Mouse (Mus musculus) liver, adult 2 months (tissue): ENCODE results near the gene Ndufb10. TPM values are rescaled to one million over a fixed set of nuclear protein-coding genes. Genes with fewer than 3 reads are reported as not detected.

ENCODE experiments used
- DNase-seq: peaks from one replicate; pipeline ENCODE4 v3.0.0-alpha.2; 2011; ENCODE audit warnings: low read depth, low spot score; ENCODE audit errors: extremely low read depth
- H3K27ac ChIP-seq: fragments of 200-500 bp; replicated peaks from 2 replicates; pipeline ENCODE4 v1.5.1; 2012; ENCODE audit warnings: low read depth, mild to moderate bottlenecking, control low read depth, inconsistent platforms, low read length; ENCODE audit not compliant: insufficient read depth
- H3K27me3 ChIP-seq: fragments of 200-500 bp; 2 replicates; pipeline ENCODE4 v1.6.1; 2012; ENCODE audit warnings: mild to moderate bottlenecking, moderate library complexity, low read length, inconsistent platforms; ENCODE audit not compliant: control insufficient read depth, insufficient read depth
- H3K36me3 ChIP-seq: fragments of 200-500 bp; 2 replicates; pipeline ENCODE4 v1.6.1; 2012; ENCODE audit warnings: low read length, inconsistent platforms; ENCODE audit not compliant: control insufficient read depth, insufficient read depth
- H3K4me1 ChIP-seq: fragments of 200-500 bp; 2 replicates; pipeline ENCODE4 v1.6.1; 2011; ENCODE audit warnings: low read length; ENCODE audit not compliant: control insufficient read depth, insufficient read depth
- H3K4me3 ChIP-seq: fragments of 200-500 bp; 2 replicates; pipeline ENCODE4 v1.5.1; 2011; ENCODE audit warnings: low read depth, mild to moderate bottlenecking, control low read depth, low read length, moderate library complexity; ENCODE audit not compliant: insufficient read depth
- H3K79me2 ChIP-seq: fragments of 200-500 bp; 2 replicates; pipeline ENCODE4 v1.6.1; 2012; ENCODE audit warnings: inconsistent platforms, mild to moderate bottlenecking, low read length, moderate library complexity; ENCODE audit not compliant: control insufficient read depth, insufficient read depth
- H3K9ac ChIP-seq: fragments of 200-500 bp; 2 replicates; pipeline ENCODE4 v1.6.1; 2012; ENCODE audit warnings: low read depth, mild to moderate bottlenecking, control low read depth, inconsistent platforms, low read length
- CTCF ChIP-seq: fragments of 200-500 bp; IDR thresholded peaks from 2 replicates; pipeline ENCODE4 v1.5.1; 2011; ENCODE audit warnings: low read depth, low read length, control low read depth
- POLR2A ChIP-seq: fragments of 200-500 bp; IDR thresholded peaks from 2 replicates; pipeline ENCODE4 v1.6.1; 2011; ENCODE audit warnings: low read length, control low read depth; ENCODE audit not compliant: insufficient read depth; ENCODE audit errors: extremely low read depth
- WGBS: fragments of 180-500 bp; shearing (Covaris S2); methylation state at CpG from one replicate; pipeline ENCODE4 v1.1.7; 2018; 5-methylcytosine and 5-hydroxymethylcytosine counted together
- polyA plus RNA-seq: library from polyadenylated mRNA; depleted of rRNA; stranded (reverse); fragments of >200 nt; gene quantifications from 2 replicates; pipeline ENCODE4 v1.2.3, GENCODE M21; 2012; rRNA removed
- total RNA-seq: library from RNA; depleted of rRNA; stranded (reverse); fragments of >200 nt; gene quantifications from 2 replicates; pipeline ENCODE4 v1.2.3, GENCODE M21; 2014; rRNA removed

The Ndufb10 gene
- total RNA-seq, result 290 TPM in 2 replicates
- 265 and 300 TPM in 2 replicates for polyA plus RNA-seq

DNA sequence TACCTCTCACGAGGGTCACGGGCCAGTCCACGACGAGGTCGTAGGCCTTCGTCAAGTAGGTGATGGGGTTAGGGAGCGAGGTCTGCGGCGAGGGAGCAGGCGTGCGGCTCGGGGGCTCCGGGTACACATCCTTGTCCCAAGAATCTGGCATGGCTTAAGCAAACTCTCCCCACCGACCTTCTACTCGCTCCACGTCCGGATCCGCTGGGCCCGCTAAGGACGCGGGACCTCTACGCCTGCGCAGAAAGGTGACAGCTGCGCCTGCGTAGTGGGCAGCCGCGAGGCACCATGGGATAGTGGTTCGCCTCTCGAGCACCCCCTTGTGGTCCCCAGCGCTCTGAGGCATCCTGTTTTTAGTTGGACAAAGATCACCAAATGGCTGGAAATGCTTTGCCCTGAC is at the start of gene Ndufb10:
TSS of gene Ndufb10 (minus strand) at position 295 of the 400 bp plus-strand sequence.
- peak; percentile 74 for DNase-seq
- Histone ChIP-seq H3K27me3 (no peaks in the 10 kb centered on the region), H3K27ac (peak within 1 kb of the TSS; percentile 92), H3K4me3 (peak within 1 kb of the TSS; percentile 93), H3K4me1 (peaks cover 19% of the 10 kb centered on the region), H3K9ac (peak within 1 kb of the TSS; percentile 95), H3K36me3 (peaks cover 12% of the 10 kb centered on the region), H3K79me2 (peaks cover 8% of the 10 kb centered on the region; the same call in 1 of the 2 replicates)
- peak; percentile 95 for TF ChIP-seq POLR2A
- TF ChIP-seq CTCF, result peak; percentile 97
- WGBS, result under 1% methylated on average over 30 of the region's 30 CpGs

DNA sequence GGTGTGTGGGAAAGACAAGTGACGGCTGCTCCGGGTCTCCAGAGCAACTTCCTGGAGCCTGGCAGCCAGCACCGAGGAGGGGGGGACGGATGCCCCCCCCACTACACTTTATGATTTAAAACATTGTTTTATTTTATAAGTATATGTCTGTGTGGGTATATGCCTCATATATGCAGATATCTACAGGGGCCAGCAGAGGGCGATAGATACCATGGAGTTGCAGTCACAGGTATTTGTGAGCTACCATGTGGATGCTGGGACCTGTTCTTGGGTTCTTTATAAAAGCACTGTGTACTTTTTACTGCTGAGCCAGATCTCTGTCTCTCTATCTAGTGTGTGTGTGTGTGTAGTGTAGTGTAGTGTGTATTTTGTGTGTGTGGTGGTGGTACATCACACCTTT is 49.0 kb upstream of the Ndufb10 start:
- no peak overlapping the region for H3K27ac ChIP-seq
- 87% methylated on average over 5 of the region's 5 CpGs for WGBS
- no peaks in the 10 kb centered on the region for H3K4me1 ChIP-seq
- H3K4me3 ChIP-seq, result no peak overlapping the region
- H3K9ac ChIP-seq, result no peak overlapping the region
- no peak for TF ChIP-seq CTCF
- no peak for TF ChIP-seq POLR2A
- H3K79me2 ChIP-seq, result no peaks in the 10 kb centered on the region
- DNase-seq, result no peak
- H3K27me3 ChIP-seq, result no peaks in the 10 kb centered on the region
- no peaks in the 10 kb centered on the region for H3K36me3 ChIP-seq

DNA sequence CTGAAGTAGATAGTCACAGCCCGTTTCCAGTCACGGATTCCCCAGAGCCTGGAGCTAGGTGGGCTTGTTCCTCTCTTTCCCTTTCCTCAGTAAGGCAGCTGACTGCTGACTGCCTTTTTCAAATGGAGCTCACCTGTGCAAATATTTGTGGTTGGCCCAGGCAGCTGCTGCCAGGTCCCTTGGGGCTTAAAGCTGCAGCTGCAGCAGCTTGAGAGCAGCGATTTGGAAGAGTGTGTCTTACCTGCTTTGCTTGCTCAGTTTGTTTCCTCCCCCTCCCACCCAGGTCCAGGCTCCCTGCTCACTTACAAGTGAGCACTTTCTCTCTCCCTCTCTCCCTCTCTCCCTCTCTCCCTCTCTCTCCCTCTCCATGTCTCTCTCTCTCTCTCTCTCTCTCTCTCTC is 44.9 kb upstream of the Ndufb10 start:
- Histone ChIP-seq H3K36me3 (no peaks in the 10 kb centered on the region), H3K4me1 (no peaks in the 10 kb centered on the region), H3K4me3 (no peak overlapping the region), H3K27ac (no peak overlapping the region), H3K27me3 (no peaks in the 10 kb centered on the region), H3K79me2 (no peaks in the 10 kb centered on the region), H3K9ac (no peak overlapping the region)
- WGBS, result 9% methylated on average over 3 of the region's 3 CpGs
- TF ChIP-seq CTCF (no peak), POLR2A (no peak)
- DNase-seq, result no peak

DNA sequence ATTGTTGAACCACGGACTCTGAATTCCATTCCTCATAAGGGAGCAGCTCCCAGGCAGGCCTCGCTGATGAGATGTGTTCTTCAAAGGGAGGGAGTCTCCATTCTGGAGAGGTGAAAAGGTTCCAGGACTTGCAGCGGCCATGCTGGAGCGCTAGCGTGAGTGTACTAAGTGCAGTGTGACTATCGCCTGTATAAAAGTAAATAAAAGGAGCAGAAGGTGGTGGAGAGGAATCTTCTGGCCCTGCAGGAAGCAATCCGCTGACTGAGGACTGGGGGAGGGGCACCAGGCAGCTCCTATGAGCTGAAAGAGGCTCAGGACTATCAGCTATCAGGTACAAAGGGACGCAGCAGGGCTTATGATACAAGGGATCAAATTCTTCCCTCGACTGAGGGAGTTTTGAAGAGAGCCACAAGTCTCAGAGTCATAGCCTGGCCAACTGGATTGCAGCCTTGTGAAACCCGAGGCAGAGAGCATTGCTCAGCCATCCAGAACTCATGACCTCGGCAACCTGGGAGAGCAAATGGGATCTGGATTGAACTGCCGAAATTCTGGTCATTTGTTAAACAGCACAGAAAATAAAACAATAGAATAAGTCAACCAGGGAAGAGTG is 42.1 kb upstream of the Ndufb10 start:
- Histone ChIP-seq H3K36me3 (no peaks in the 10 kb centered on the region), H3K27ac (no peak overlapping the region), H3K4me1 (no peaks in the 10 kb centered on the region), H3K79me2 (no peaks in the 10 kb centered on the region), H3K9ac (no peak overlapping the region), H3K27me3 (no peaks in the 10 kb centered on the region), H3K4me3 (no peak overlapping the region)
- TF ChIP-seq POLR2A, result no peak
- TF ChIP-seq CTCF, result no peak
- 58% methylated on average over 12 of the region's 12 CpGs for WGBS
- DNase-seq, result peak; percentile 39

DNA sequence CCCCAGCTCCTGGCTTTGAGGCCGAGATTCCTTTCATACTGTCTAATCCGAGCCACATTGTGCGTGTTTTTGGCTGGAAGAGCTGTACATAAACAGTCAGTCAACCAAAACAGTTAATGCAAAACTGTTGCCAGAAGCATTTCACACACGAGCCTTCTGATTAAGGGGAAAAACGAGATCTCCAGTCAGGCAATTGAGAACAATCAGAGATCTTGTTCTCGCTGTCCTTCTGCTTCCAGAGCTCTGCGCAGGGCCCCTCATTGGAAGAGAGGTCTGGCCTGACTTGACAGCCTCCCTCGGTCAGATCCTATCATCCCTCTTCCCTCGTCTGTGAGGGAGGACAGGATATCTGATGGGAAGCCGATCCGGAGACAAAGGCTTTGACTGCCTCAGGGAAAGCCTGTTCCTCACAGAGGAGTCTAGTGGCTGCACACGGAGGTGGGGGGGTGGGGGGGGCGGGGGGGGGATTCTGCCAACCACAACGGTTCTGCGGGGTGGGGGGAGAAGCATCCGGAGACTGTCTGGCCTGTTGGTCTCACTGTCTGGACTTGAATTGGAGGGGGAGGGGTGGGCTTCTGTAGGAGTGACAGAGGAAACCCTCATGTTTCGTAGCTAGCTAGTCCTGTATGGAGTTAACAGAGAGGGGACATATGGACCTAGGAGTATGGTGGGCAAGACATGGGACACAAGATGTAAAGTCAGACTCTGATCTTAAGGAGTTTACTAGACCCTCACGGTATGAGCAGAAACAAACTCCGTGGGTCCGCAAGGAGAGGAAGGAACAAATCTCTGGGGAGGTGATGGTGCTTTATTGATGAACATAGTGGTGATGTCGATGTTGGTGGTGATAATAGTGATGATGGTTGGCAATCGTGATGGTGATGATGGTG is 41.0 kb upstream of the Ndufb10 start:
- no peak for DNase-seq
- H3K27me3 ChIP-seq, result no peaks in the 10 kb centered on the region
- H3K4me1 ChIP-seq, result no peaks in the 10 kb centered on the region
- 63% methylated on average over 21 of the region's 22 CpGs for WGBS
- H3K79me2 ChIP-seq, result no peaks in the 10 kb centered on the region
- no peak overlapping the region for H3K27ac ChIP-seq
- no peaks in the 10 kb centered on the region for H3K36me3 ChIP-seq
- TF ChIP-seq POLR2A (no peak), CTCF (no peak)
- no peak overlapping the region for H3K9ac ChIP-seq
- H3K4me3 ChIP-seq, result no peak overlapping the region

DNA sequence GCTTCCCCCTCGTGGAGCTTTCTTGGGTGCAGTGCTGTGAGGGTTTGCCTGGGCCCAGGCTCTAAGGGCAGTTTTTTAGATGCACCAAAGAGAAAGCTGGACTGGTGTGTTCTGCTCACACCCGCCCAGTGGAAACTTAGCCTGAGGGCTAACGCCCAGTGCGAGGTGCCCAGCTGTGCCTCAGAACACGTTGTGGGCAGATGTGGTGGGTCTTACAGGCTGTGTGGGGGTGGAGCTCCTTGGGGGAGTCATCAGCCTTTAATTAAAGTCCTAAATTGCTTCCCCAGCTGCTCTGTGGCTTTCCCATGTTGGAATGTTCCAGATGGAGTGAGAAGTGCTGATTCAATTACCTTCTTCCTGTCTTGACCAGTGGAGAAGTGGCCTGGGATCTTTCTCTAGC is 36.8 kb upstream of the Ndufb10 start:
- TF ChIP-seq CTCF (no peak), POLR2A (no peak)
- Histone ChIP-seq H3K4me1 (no peaks in the 10 kb centered on the region), H3K27ac (no peak overlapping the region), H3K4me3 (no peak overlapping the region), H3K79me2 (no peaks in the 10 kb centered on the region), H3K36me3 (no peaks in the 10 kb centered on the region), H3K27me3 (no peaks in the 10 kb centered on the region), H3K9ac (no peak overlapping the region)
- 64% methylated on average over 5 of the region's 5 CpGs for WGBS
- no peak for DNase-seq
